Mouse (Mus musculus): Measurements from ENCODE around the gene Fig4. TPM values are rescaled to one million over a fixed set of nuclear protein-coding genes. Genes with fewer than 3 reads are reported as not detected.

The Fig4 gene
- polyA plus RNA-seq, 1 experiment from 2014 or later, result 14.9 TPM

DNA sequence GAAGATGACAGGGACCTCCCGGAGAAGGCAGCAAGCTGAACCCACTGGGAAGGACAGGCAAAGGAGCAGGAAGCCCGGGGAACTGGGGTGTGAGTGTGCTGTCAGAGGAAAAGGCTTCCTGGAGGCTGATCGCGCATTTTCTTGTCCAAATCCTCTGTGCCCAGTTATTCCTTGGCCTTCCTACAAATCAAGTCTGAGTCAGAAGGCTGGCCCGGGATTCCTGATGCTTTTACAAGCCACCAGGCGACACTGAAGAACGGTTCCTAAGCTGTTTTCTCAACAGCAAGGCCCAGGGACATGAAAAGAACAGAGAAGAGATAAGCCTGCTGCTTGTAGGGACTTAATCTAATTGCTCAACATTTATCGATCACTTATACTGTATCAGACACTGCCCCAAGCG is 68.5 kb downstream of the Fig4 start:
- DNase-seq (ENCODE audit: low spot score) (no peak), ATAC-seq (replicated peaks; ENCODE audit: low FRiP score, low read depth) (no peak)
- no peak overlapping the region for H3K4me3 ChIP-seq (replicated peaks; ENCODE audit: low read depth, low read length)
- H3K4me1 ChIP-seq (replicated peaks; ENCODE audit: insufficient read depth, low read length), result no peaks in the 10 kb centered on the region
- no peaks in the 10 kb centered on the region for H3K36me3 ChIP-seq (ENCODE audit: insufficient read depth, low read length)
- H3K27me3 ChIP-seq (ENCODE audit: insufficient read depth, low read length), result no peaks in the 10 kb centered on the region
- TF ChIP-seq CTCF (IDR thresholded peaks at IDR 0.05; ENCODE audit: low read depth), result no peak
- WGBS, result 58% methylated on average over 9 of the region's 9 CpGs
- no peak overlapping the region for H3K9ac ChIP-seq (ENCODE audit: low read depth, low read length)
- H3K27ac ChIP-seq, result no peak overlapping the region
- no peaks in the 10 kb centered on the region for H3K9me3 ChIP-seq (replicated peaks; ENCODE audit: low read length)
- H3K4me2 ChIP-seq (ENCODE audit: low read length), result no peak overlapping the region

DNA sequence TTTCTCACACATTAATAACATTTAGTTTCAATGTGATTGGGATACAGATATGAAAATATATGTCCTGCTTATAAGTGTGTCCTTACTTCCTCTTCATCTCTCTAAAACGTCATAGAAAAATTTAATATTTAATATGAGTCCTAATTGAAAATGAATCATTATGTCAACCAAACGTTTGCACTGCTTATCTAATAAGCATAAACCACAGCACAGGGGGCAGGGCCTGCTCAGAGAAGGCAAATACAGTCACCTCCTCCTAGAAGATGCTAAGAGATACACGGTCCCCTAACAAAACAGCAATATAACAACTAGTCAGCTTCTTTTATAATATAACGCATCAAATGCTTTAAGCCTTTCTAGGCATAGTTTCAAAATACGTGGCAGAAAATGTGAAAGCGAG is 69.9 kb downstream of the Fig4 start:
- H3K4me1 ChIP-seq (replicated peaks; ENCODE audit: insufficient read depth, low read length), result no peaks in the 10 kb centered on the region
- DNase-seq (ENCODE audit: low spot score), result no peak
- 86% methylated on average over 6 of the region's 6 CpGs for WGBS
- no peak for ATAC-seq (replicated peaks; ENCODE audit: low FRiP score, low read depth)
- H3K27ac ChIP-seq, result no peak overlapping the region
- H3K9ac ChIP-seq (ENCODE audit: low read depth, low read length), result no peak overlapping the region
- no peaks in the 10 kb centered on the region for H3K36me3 ChIP-seq (ENCODE audit: insufficient read depth, low read length)
- no peaks in the 10 kb centered on the region for H3K9me3 ChIP-seq (replicated peaks; ENCODE audit: low read length)
- H3K27me3 ChIP-seq (ENCODE audit: insufficient read depth, low read length), result no peaks in the 10 kb centered on the region
- H3K4me2 ChIP-seq (ENCODE audit: low read length), result no peak overlapping the region
- no peak overlapping the region for H3K4me3 ChIP-seq (replicated peaks; ENCODE audit: low read depth, low read length)
- no peak for TF ChIP-seq CTCF (IDR thresholded peaks at IDR 0.05; ENCODE audit: low read depth)

DNA sequence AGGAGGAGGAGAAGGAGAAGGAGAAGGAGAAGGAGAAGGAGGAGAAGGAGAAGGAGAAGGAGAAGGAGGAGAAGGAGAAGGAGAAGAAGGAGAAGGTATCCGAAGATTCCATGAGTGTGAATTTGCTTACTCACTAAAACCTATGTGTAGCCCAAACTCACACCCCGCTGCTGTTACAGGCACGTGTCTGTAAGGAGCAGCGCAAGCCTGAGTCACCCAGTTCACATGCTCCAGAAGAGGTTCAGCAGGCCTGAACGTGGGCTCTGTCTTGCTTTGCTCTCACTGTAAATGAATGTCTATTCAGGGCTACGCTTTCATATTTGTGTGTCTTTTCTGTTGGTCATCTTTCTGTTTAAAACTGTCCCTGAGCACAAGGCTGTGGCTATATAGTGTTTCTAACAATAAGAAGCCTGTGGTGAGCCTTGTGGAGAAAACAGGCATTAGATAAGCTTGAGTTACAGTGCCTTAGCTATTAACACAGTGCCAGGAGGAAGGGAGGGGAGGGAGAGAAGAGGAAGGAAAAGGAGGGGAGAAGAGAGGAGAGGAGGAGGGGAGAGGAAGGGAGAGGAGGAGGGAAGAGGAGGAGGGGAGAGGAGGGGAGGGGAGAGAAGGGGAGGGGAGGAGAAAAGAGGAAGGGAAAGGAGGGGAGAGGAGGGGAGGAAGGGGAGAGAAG is 71.8 kb downstream of the Fig4 start:
- Histone ChIP-seq H3K4me1 (replicated peaks; ENCODE audit: insufficient read depth, low read length) (no peaks in the 10 kb centered on the region), H3K9me3 (replicated peaks; ENCODE audit: low read length) (no peaks in the 10 kb centered on the region), H3K27ac (no peak overlapping the region), H3K4me2 (ENCODE audit: low read length) (no peak overlapping the region), H3K36me3 (ENCODE audit: insufficient read depth, low read length) (no peaks in the 10 kb centered on the region), H3K27me3 (ENCODE audit: insufficient read depth, low read length) (no peaks in the 10 kb centered on the region), H3K4me3 (replicated peaks; ENCODE audit: low read depth, low read length) (no peak overlapping the region), H3K9ac (ENCODE audit: low read depth, low read length) (no peak overlapping the region)
- DNase-seq (ENCODE audit: low spot score), result no peak
- 81% methylated on average over 6 of the region's 6 CpGs for WGBS
- TF ChIP-seq CTCF (IDR thresholded peaks at IDR 0.05; ENCODE audit: low read depth), result no peak
- no peak for ATAC-seq (replicated peaks; ENCODE audit: low FRiP score, low read depth)

DNA sequence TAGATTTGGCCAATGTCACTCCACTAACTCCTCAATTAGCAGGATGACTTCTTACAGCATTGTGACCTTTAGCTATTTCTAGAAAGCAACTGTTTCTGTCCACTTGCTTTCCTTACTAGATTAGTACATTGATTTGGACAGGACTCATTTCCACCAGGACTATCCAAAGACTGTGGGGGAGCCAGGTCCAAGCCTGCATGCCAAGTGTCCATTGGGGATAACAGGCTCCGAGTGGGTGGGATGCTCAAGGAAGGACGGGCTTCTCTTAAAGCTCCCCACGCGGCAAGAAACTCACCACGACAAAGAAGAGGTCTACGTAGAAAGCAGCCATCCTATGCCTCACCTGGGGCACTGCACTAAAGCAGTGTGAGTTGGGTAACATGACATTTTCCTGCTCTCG is 75.4 kb downstream of the Fig4 start:
- H3K9ac ChIP-seq (ENCODE audit: low read depth, low read length), result no peak overlapping the region
- H3K9me3 ChIP-seq (replicated peaks; ENCODE audit: low read length), result no peaks in the 10 kb centered on the region
- DNase-seq (ENCODE audit: low spot score) (no peak), ATAC-seq (replicated peaks; ENCODE audit: low FRiP score, low read depth) (no peak)
- 85% methylated on average over 7 of the region's 7 CpGs for WGBS
- no peak overlapping the region for H3K4me3 ChIP-seq (replicated peaks; ENCODE audit: low read depth, low read length)
- H3K27me3 ChIP-seq (ENCODE audit: insufficient read depth, low read length), result no peaks in the 10 kb centered on the region
- TF ChIP-seq CTCF (IDR thresholded peaks at IDR 0.05; ENCODE audit: low read depth), result no peak
- H3K36me3 ChIP-seq (ENCODE audit: insufficient read depth, low read length), result no peaks in the 10 kb centered on the region
- no peak overlapping the region for H3K27ac ChIP-seq
- no peaks in the 10 kb centered on the region for H3K4me1 ChIP-seq (replicated peaks; ENCODE audit: insufficient read depth, low read length)
- H3K4me2 ChIP-seq (ENCODE audit: low read length), result no peak overlapping the region

DNA sequence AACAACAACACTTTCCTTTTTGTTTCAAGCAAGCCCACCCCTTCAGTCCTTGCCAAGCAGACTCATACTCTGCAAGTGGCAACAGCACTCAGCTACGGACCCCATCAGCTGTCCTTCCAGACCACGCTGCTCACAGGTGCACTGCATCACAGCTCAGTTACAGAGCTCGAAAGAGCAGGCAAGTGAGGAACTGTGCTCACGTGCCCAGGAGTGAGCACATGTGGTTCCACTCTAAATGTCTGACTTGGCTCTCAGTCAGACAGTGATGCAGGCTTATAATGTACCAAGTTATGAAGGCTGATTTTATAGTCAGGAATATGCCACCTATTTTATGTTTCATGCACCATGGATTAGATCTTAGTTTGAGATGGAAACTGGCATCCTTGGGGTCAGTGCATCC is 79.6 kb downstream of the Fig4 start:
- Histone ChIP-seq H3K36me3 (ENCODE audit: insufficient read depth, low read length) (no peaks in the 10 kb centered on the region), H3K9ac (ENCODE audit: low read depth, low read length) (no peak overlapping the region), H3K4me3 (replicated peaks; ENCODE audit: low read depth, low read length) (no peak overlapping the region), H3K27ac (no peak overlapping the region), H3K27me3 (ENCODE audit: insufficient read depth, low read length) (no peaks in the 10 kb centered on the region), H3K4me1 (replicated peaks; ENCODE audit: insufficient read depth, low read length) (no peaks in the 10 kb centered on the region), H3K9me3 (replicated peaks; ENCODE audit: low read length) (no peaks in the 10 kb centered on the region), H3K4me2 (ENCODE audit: low read length) (no peak overlapping the region)
- WGBS, result 64% methylated on average over 4 of the region's 4 CpGs
- no peak for DNase-seq (ENCODE audit: low spot score)
- TF ChIP-seq CTCF (IDR thresholded peaks at IDR 0.05; ENCODE audit: low read depth), result no peak
- no peak for ATAC-seq (replicated peaks; ENCODE audit: low FRiP score, low read depth)

DNA sequence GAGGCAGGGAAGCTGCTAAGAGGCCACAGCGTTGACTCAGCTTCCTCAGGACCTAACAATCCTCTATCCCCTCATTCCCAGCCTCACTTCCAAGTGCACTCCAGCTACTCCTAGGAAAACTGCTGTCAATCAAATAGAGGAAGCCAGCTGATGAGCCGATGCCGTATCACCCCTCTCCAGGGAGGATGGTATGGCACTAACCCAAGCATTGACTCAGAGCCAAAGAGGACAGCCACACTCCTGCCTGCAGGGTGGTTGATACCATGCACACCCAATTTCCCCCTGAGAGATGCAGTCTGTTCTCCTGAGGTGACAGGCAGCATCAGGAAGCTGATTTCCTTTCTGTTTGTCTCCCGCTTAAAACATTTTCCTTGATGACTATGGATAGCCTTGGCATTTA is 81.9 kb downstream of the Fig4 start:
- no peak for ATAC-seq (replicated peaks; ENCODE audit: low FRiP score, low read depth)
- 72% methylated on average over 4 of the region's 4 CpGs for WGBS

DNA sequence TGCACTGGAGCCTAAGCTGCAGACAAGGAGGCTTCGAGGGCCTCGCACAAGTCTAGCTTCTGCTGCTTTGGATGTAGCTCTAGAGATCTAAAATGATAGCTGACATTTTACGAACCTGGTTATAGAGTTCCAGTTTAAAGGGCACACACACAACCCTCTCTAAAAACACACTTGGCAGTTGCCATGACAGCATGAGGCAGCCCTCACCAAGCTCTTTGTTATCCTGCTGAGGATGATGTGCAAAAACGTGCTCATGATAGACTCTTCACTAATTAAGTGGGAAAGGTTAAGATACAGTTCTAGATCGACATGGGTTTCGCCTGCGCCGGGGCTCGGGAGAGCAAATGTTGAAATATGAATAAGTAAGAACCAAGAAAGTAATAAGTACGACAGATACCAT is 84.2 kb downstream of the Fig4 start:
- no peak for TF ChIP-seq CTCF (IDR thresholded peaks at IDR 0.05; ENCODE audit: low read depth)
- no peak overlapping the region for H3K9ac ChIP-seq (ENCODE audit: low read depth, low read length)
- H3K36me3 ChIP-seq (ENCODE audit: insufficient read depth, low read length), result no peaks in the 10 kb centered on the region
- DNase-seq (ENCODE audit: low spot score), result no peak
- 85% methylated on average over 10 of the region's 10 CpGs for WGBS
- no peak overlapping the region for H3K4me2 ChIP-seq (ENCODE audit: low read length)
- H3K4me3 ChIP-seq (replicated peaks; ENCODE audit: low read depth, low read length), result no peak overlapping the region
- no peaks in the 10 kb centered on the region for H3K27me3 ChIP-seq (ENCODE audit: insufficient read depth, low read length)
- no peak for ATAC-seq (replicated peaks; ENCODE audit: low FRiP score, low read depth)
- no peak overlapping the region for H3K27ac ChIP-seq
- H3K4me1 ChIP-seq (replicated peaks; ENCODE audit: insufficient read depth, low read length), result no peaks in the 10 kb centered on the region
- no peaks in the 10 kb centered on the region for H3K9me3 ChIP-seq (replicated peaks; ENCODE audit: low read length)

More for the DNA sequence above, 81.9 kb downstream of the Fig4 start:
- H3K36me3 ChIP-seq (ENCODE audit: insufficient read depth, low read length), result no peaks in the 10 kb centered on the region
- no peaks in the 10 kb centered on the region for H3K27me3 ChIP-seq (ENCODE audit: insufficient read depth, low read length)
- H3K27ac ChIP-seq, result no peak overlapping the region
- H3K9me3 ChIP-seq (replicated peaks; ENCODE audit: low read length), result no peaks in the 10 kb centered on the region
- no peak overlapping the region for H3K9ac ChIP-seq (ENCODE audit: low read depth, low read length)
- H3K4me2 ChIP-seq (ENCODE audit: low read length), result no peak overlapping the region
- H3K4me1 ChIP-seq (replicated peaks; ENCODE audit: insufficient read depth, low read length), result no peaks in the 10 kb centered on the region
- no peak for DNase-seq (ENCODE audit: low spot score)
- no peak overlapping the region for H3K4me3 ChIP-seq (replicated peaks; ENCODE audit: low read depth, low read length)
- TF ChIP-seq CTCF (IDR thresholded peaks at IDR 0.05; ENCODE audit: low read depth), result no peak
